Mouse (Mus musculus) T-cell, adult 2 months (primary cell): ENCODE measurements around the gene Ptpn13.

Experiments
- DNase-seq: peaks from one replicate; pipeline ENCODE4 v3.0.0; 2022; ENCODE audit warnings: low spot score

Gene Ptpn13

GRCm38 (mm10) chr5:103518797-103519468, 93.9 kb downstream of the Ptpn13 start:
- DNase-seq = peak; percentile 5

GRCm38 (mm10) chr5:103522371-103522770, 97.4 kb downstream of the Ptpn13 start:
- no peak for DNase-seq

- DNase-seq = no peak
These were observed 101.9 kb downstream of the Ptpn13 start for GRCm38 (mm10) chr5:103526668-103527436.

- no peak for DNase-seq
These were observed 102.4 kb downstream of the Ptpn13 start for GRCm38 (mm10) chr5:103527437-103527718.

GRCm38 (mm10) chr5:103530214-103530613, 105.2 kb downstream of the Ptpn13 start:
- DNase-seq = no peak

- DNase-seq = no peak
These were observed 107.9 kb downstream of the Ptpn13 start for GRCm38 (mm10) chr5:103532841-103533390.

GRCm38 (mm10) chr5:103534454-103534853, 109.5 kb downstream of the Ptpn13 start:
- no peak for DNase-seq

- no peak for DNase-seq
These were observed 112.4 kb downstream of the Ptpn13 start for GRCm38 (mm10) chr5:103537429-103537828.

GRCm38 (mm10) chr5:103540612-103541011, 115.6 kb downstream of the Ptpn13 start:
- DNase-seq = no peak

GRCm38 (mm10) chr5:103541136-103541535, 116.1 kb downstream of the Ptpn13 start:
- no peak for DNase-seq

- no peak for DNase-seq
These were observed 116.5 kb downstream of the Ptpn13 start for GRCm38 (mm10) chr5:103541542-103541941.

GRCm38 (mm10) chr5:103545381-103546000, 120.5 kb downstream of the Ptpn13 start:
- DNase-seq = no peak

GRCm38 (mm10) chr5:103554769-103555168, 129.8 kb downstream of the Ptpn13 start:
- no peak for DNase-seq

GRCm38 (mm10) chr5:103560546-103560945, 135.6 kb downstream of the Ptpn13 start:
- no peak for DNase-seq

GRCm38 (mm10) chr5:103568034-103568433, 143.0 kb downstream of the Ptpn13 start:
- DNase-seq = no peak

- DNase-seq = no peak
These were observed 144.5 kb downstream of the Ptpn13 start for GRCm38 (mm10) chr5:103569446-103569845.

GRCm38 (mm10) chr5:103579680-103580420, 154.9 kb downstream of the Ptpn13 start:
- DNase-seq = no peak

GRCm38 (mm10) chr5:103587219-103587618, 162.2 kb downstream of the Ptpn13 start:
- no peak for DNase-seq

- DNase-seq = no peak
These were observed 166.9 kb downstream of the Ptpn13 start for GRCm38 (mm10) chr5:103591846-103592245.

GRCm38 (mm10) chr5:103592706-103593105, 167.7 kb downstream of the Ptpn13 start:
- no peak for DNase-seq

- no peak for DNase-seq
These were observed 168.6 kb downstream of the Ptpn13 start for GRCm38 (mm10) chr5:103593575-103593974.
